Mouse (Mus musculus): ENCODE results near the gene Prdm10. TPM values are rescaled to one million over a fixed set of nuclear protein-coding genes. Genes with fewer than 3 reads are reported as not detected.
A peak's percentile ranks its signal among the peaks of the same experiment; 100 is the strongest.

Prdm10 gene
- total and polyA plus RNA-seq, 2 experiments from 2014 or later: 4.8 to 12.8 TPM

- WGBS: 96% methylated on average over 3 of the region's 3 CpGs
- Histone ChIP-seq H3K4me3 (ENCODE audit: low read length) (no peak overlapping the region), H3K9me3 (ENCODE audit: low read length) (no peaks in the 10 kb centered on the region), H3K4me1 (ENCODE audit: insufficient read depth, low read length) (no peaks in the 10 kb centered on the region), H3K27me3 (ENCODE audit: insufficient read depth, low read length) (no peaks in the 10 kb centered on the region), H3K9ac (replicated peaks; ENCODE audit: low read length) (no peak overlapping the region), H3K4me2 (ENCODE audit: low read depth, low read length) (no peak overlapping the region), H3K36me3 (ENCODE audit: insufficient read depth, low read length) (peaks cover 10% of the 10 kb centered on the region; the same call in 1 of the 2 replicates), H3K27ac (no peak overlapping the region)
- no peak for TF ChIP-seq CTCF (IDR thresholded peaks at IDR 0.05; ENCODE audit: low read depth)
- no peak for DNase-seq (ENCODE audit: low spot score)
- no peak for ATAC-seq
Measured at GRCm38 (mm10) chr9:31371740-31372139, 91.4 kb downstream of the Prdm10 start.

- Histone ChIP-seq H3K4me2 (ENCODE audit: low read depth, low read length) (no peak overlapping the region), H3K9me3 (ENCODE audit: low read length) (no peaks in the 10 kb centered on the region), H3K4me3 (ENCODE audit: low read length) (no peak overlapping the region), H3K27ac (no peak overlapping the region), H3K27me3 (ENCODE audit: insufficient read depth, low read length) (no peaks in the 10 kb centered on the region), H3K9ac (replicated peaks; ENCODE audit: low read length) (no peak overlapping the region), H3K4me1 (ENCODE audit: insufficient read depth, low read length) (no peaks in the 10 kb centered on the region), H3K36me3 (ENCODE audit: insufficient read depth, low read length) (peaks cover 22% of the 10 kb centered on the region)
- TF ChIP-seq CTCF (IDR thresholded peaks at IDR 0.05; ENCODE audit: low read depth): no peak
- DNase-seq (ENCODE audit: low spot score) (no peak), ATAC-seq (no peak)
Measured at GRCm38 (mm10) chr9:31376661-31377060, 96.3 kb downstream of the Prdm10 start.

DNA sequence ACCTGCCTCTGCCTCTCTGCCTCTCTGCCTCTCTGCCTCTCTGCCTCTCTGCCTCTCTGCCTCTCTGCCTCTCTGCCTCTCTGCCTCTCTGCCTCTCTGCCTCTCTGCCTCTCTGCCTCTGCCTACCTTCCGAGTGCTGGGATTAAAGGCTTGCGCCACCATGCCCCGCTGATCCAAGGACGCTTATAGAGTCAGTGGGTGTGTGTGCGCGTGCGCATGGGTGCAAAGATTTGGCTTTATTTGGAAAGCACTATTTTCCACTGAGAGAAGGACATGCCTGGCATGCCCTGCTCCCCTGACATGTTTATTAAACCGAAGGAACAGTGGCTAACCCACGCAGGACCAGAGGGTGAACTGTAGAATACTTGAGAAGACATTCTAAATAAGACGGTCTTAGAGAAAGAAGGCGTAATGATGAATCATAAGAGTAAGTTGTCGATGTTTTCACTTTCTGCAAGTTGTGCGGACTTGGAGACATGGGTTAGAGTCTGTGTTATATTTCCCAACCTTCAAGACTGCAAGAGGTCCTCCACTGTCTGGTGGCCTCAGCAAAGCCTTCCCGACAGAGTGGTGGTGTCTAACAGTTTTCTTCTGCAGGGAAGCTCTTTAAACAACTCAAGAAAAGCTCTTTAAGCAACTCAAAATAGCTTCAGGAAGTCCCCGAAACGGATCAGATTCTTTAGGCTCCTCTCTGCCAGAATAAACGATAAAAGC, 104.6 kb downstream of the Prdm10 start:
- Histone ChIP-seq H3K4me1 (ENCODE audit: insufficient read depth, low read length) (peaks cover 11% of the 10 kb centered on the region), H3K9ac (replicated peaks; ENCODE audit: low read length) (no peak overlapping the region), H3K27me3 (ENCODE audit: insufficient read depth, low read length) (no peaks in the 10 kb centered on the region), H3K9me3 (ENCODE audit: low read length) (no peaks in the 10 kb centered on the region), H3K36me3 (ENCODE audit: insufficient read depth, low read length) (0 out of 2 replicates have a peak, but pooled peaks cover 9% of the 10 kb centered on the region), H3K4me3 (ENCODE audit: low read length) (no peak overlapping the region), H3K4me2 (ENCODE audit: low read depth, low read length) (peak overlapping the region; percentile 86; the same call in 1 of the 2 replicates), H3K27ac (no peak overlapping the region)
- TF ChIP-seq CTCF (IDR thresholded peaks at IDR 0.05; ENCODE audit: low read depth): no peak
- ATAC-seq (no peak), DNase-seq (ENCODE audit: low spot score) (no peak)
- 85% methylated on average over 17 of the region's 17 CpGs for WGBS

- Histone ChIP-seq H3K9me3 (ENCODE audit: low read length) (no peaks in the 10 kb centered on the region), H3K4me2 (ENCODE audit: low read depth, low read length) (peak overlapping the region; percentile 86), H3K36me3 (ENCODE audit: insufficient read depth, low read length) (0 out of 2 replicates have a peak, but pooled peaks cover 7% of the 10 kb centered on the region), H3K4me1 (ENCODE audit: insufficient read depth, low read length) (peaks cover 11% of the 10 kb centered on the region), H3K4me3 (ENCODE audit: low read length) (peak overlapping the region; percentile 77), H3K9ac (replicated peaks; ENCODE audit: low read length) (peak overlapping the region; percentile 90), H3K27ac (peak overlapping the region; percentile 49; the same call in 1 of the 2 replicates), H3K27me3 (ENCODE audit: insufficient read depth, low read length) (no peaks in the 10 kb centered on the region)
- DNase-seq (ENCODE audit: low spot score): no peak
- TF ChIP-seq CTCF (IDR thresholded peaks at IDR 0.05; ENCODE audit: low read depth): no peak
- ATAC-seq: no peak; the same call in 1 of the 2 replicates
- 24% methylated on average over 4 of the region's 4 CpGs for WGBS
Measured at GRCm38 (mm10) chr9:31385500-31385869, 105.1 kb downstream of the Prdm10 start.

GRCm38 (mm10) chr9:31385947-31386354, 105.6 kb downstream of the Prdm10 start, which contains the start of gene Nfrkb:
Nfrkb (plus strand) TSS chr9:31386192.
- 0 out of 2 replicates have a peak, but pooled peaks cover 5% of the 10 kb centered on the region for H3K36me3 ChIP-seq (ENCODE audit: insufficient read depth, low read length)
- TF ChIP-seq CTCF (IDR thresholded peaks at IDR 0.05; ENCODE audit: low read depth): no peak
- peak within 1 kb of the TSS; percentile 49; the same call in 1 of the 2 replicates for H3K27ac ChIP-seq
- H3K27me3 ChIP-seq (ENCODE audit: insufficient read depth, low read length): no peaks in the 10 kb centered on the region
- H3K4me2 ChIP-seq (ENCODE audit: low read depth, low read length): peak within 1 kb of the TSS; percentile 86
- ATAC-seq (peak; percentile 97), DNase-seq (ENCODE audit: low spot score) (peak; percentile 97)
- H3K4me3 ChIP-seq (ENCODE audit: low read length): peak within 1 kb of the TSS; percentile 77
- WGBS: under 1% methylated on average over 41 of the region's 46 CpGs
- H3K4me1 ChIP-seq (ENCODE audit: insufficient read depth, low read length): peaks cover 11% of the 10 kb centered on the region
- H3K9me3 ChIP-seq (ENCODE audit: low read length): no peaks in the 10 kb centered on the region
- H3K9ac ChIP-seq (replicated peaks; ENCODE audit: low read length): peak within 1 kb of the TSS; percentile 90

GRCm38 (mm10) chr9:31386368-31387180, 106.2 kb downstream of the Prdm10 start:
- Histone ChIP-seq H3K36me3 (ENCODE audit: insufficient read depth, low read length) (0 out of 2 replicates have a peak, but pooled peaks cover 7% of the 10 kb centered on the region), H3K9ac (replicated peaks; ENCODE audit: low read length) (peak overlapping the region; percentile 90), H3K4me2 (ENCODE audit: low read depth, low read length) (peak overlapping the region; percentile 86), H3K4me1 (ENCODE audit: insufficient read depth, low read length) (peaks cover 11% of the 10 kb centered on the region), H3K4me3 (ENCODE audit: low read length) (peak overlapping the region; percentile 77), H3K27ac (peak overlapping the region; percentile 49; the same call in 1 of the 2 replicates), H3K9me3 (ENCODE audit: low read length) (no peaks in the 10 kb centered on the region), H3K27me3 (ENCODE audit: insufficient read depth, low read length) (no peaks in the 10 kb centered on the region)
- WGBS: 12% methylated on average over 35 of the region's 44 CpGs
- DNase-seq (ENCODE audit: low spot score): no peak
- no peak for TF ChIP-seq CTCF (IDR thresholded peaks at IDR 0.05; ENCODE audit: low read depth)
- peak; percentile 83 for ATAC-seq
